Mouse (Mus musculus) right cerebral cortex, postnatal 10 days (tissue): ENCODE measurements around the gene Larp4.
A peak's percentile ranks its signal among the peaks of the same experiment; 100 is the strongest.

Experiments used
- DNase-seq, 2 experiments: peaks; one replicate each; pipeline ENCODE4 v3.0.0; 2021; ENCODE audit warnings: low spot score in 2 of 2

Larp4 gene

DNA sequence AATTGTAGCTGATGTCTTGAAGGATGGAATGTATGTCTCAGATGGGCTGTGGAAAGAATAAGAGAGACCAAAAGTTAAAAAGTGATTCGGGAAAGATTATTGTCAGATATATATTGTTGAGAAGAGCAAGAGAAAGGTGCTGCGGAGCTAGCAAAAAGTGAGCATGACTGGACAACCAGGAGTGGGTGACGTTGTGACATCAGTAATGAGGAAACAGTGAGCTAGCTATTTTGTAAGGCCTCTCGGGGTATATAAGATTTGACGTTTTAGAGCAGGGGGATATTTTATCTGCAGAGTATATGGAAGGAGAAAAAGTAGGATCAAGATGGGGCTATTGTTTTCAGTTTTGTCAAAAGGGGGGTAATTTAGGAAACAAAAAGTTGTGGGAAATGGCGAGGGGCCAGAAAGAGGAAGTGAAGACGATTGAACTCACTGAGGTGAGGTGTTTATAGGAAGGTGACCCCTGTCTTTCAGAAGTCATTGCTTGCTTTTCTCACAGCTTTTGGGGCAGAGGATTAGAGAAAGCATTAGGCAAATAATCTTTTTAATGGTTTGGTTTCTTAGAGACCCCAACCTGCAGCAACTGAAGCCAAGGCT lies 34.9 kb downstream of the Larp4 start:
- DNase-seq, result no peak

DNA sequence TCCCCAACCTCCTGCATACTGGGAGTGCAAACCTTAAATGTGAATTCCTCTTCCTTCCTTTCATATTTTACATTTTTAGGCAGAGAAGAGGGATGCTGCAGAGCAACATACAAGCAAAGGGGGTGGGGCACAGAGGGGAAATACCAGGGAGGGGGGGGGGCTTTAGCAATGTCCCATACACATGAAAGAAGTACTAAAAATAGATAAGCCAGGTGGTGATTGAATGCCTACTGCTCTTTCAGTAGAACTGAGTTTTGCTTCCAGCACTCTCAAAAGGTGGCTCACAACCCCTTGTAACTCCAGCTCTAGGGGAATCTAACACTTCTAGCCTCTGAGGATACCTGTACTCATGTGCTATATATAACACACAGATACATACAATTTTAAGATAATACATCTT lies 36.3 kb downstream of the Larp4 start:
- no peak for DNase-seq

- DNase-seq, result no peak
Measured at GRCm38 (mm10) chr15:100018280-100018899, 48.5 kb downstream of the Larp4 start.

- no peak for DNase-seq
Measured at GRCm38 (mm10) chr15:100021175-100021574, 51.3 kb downstream of the Larp4 start.

GRCm38 (mm10) chr15:100022923-100023322 lies 53.1 kb downstream of the Larp4 start:
- DNase-seq, result peak; percentile 62 to 65

GRCm38 (mm10) chr15:100025076-100025834 lies 55.4 kb downstream of the Larp4 start:
- peak; percentile 33 to 50 for DNase-seq

DNA sequence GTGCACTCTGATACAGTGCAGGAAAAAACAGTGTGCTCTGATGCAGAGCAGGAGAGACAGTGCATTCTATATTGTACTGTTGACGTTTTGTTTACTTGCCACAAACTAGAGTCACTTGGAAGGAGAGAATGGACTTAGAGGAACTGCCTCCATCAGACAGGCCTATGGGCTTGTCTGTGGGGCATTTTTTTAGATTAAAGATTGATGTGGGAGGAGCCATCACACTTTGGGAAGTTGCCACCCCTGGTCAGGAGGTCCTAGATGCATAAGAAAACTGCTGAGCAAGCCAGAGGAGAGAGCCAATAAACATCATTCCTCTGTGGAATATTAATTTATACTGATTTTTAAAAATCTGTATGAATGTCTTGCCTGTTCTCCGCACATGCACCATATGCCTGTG lies 58.3 kb downstream of the Larp4 start:
- DNase-seq, result no peak

DNA sequence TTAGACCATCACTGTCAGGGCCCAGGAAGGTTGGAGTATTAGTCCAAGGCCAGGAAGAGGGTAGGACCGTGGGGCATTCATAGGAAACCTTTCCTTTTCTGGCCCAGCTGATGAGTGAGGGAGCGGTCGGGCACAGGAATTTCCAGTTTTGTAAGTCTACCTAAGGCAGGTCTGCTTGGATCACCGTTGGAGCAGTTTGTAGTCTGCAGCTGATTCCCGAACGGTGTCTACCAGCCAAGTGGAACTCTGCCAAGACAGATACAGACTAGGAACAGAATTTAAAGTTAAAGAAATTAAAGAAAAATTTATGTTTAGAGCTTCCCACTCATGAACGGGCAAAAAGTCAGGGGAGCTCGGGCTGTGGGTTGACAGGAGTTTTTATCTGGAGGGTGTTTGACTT lies 59.6 kb downstream of the Larp4 start:
- DNase-seq, result peak; percentile 55 to 75

GRCm38 (mm10) chr15:100029900-100030299 lies 60.0 kb downstream of the Larp4 start:
- DNase-seq, result no peak

DNA sequence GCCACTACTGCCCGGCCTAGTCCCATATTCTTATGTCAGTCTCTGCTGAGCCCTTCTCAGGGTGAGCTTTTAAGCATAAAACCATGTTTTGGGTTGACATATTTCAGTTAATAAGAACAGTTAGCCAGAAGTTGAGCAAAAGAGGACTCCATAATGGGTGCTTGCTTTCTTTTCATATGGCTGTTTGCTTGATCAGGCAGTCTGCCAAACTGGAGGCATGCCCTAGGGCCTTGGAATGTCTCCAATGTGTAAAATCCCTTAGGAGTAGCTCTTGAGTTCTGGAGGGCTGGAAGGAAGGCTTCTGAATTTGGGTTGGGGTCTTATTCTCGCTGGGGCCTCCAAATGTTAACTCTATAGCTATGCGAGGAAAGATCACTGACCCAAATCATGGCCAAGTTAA lies 62.7 kb downstream of the Larp4 start:
- no peak for DNase-seq

DNA sequence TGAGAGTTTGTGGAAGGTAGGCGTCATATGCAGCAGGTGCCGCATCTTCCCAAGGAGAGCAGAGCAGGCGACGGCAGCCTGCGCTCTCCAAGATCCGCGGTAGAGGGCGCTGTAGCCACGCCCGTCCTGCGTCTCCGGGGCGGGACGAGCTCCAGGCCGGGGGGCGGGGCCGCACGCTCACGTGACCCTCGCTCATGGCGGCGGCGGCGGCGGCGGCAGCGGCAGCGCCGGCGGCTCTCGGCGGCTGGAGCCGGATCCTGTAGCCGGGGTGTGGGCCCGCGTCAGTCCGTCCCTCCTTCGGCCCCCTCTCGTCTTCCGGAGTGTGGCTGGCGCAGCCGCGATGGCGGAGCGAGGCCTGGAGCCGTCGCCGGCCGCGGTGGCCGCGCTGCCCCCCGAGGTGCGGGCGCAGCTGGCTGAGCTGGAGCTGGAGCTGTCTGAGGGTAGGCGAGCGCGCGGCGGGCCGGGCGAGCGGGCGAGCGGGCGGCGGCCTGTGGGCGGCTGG lies 68.7 kb downstream of the Larp4 start, which contains the start of gene Dip2b:
Gene Dip2b, plus strand, starts transcription at position 195 of the 502 bp plus-strand sequence.
- DNase-seq, result peak; percentile 95 to 97

DNA sequence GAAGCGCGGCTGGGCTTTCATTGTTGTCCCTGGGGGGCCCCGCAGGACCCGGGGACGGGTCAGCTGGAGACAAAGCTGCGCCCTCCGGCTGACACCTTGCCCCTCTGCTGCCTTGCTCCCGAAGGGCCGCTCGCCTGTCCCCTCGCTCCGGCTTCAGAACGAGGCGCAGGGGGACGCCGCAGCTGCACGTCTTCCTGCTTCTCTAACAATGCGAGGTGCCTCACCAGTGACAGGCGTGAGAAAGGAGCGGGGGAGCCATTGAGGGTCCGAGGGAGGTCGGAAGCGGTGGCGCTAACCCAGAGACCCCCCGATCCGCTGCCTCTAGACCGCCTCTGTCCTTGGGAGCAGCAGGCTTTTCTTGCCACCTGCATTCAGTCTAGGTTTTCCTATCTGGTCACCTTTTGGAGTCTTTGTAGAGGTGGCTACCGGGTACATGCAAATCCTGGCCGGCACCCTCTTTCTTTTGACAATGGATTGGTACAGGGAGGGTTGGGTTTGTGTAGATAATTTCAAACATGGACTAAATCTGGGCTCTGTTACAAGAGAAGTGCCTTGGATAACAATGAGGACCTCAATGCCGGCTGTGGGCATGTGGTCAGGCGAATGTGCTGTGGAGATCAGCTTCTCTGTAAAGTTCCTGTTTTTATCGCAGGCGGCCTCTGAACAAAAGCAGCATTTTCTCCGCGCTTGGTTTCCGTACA lies 69.3 kb downstream of the Larp4 start:
- DNase-seq, result peak; percentile 63

DNA sequence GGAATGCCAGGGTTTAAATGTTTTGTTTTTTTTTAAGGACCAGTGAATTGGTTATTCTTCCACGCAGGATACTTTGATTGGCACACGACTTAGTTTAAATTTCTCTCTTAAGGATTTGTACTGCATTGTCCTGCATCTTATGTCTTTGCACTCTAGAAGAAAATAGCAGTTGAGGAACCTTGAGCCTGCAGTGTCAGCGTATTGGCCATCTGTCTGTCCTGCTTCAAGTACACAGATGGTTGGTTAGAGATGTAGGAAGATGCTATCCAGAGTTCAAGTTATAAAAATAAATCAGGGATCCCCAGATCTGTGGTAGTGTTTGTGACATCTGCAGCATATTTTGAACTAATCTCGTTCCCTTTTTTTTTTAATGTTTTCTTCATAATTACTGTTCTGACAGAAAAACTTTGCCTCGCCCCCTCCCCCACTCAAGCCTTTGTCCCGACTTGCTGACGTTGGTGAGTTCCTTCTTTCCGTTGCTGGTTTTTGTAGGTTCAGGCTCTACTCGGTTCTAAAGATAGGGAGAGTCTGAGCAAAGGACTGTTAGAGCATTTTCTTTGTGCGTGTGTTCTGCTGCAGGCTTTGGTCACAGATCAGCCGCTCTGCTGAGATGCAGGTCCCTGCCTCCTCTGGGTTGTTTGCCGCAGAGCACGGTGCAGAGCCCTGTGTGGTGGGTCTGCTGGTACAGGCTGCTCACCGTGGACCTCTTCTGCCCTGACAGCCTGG lies 70.8 kb downstream of the Larp4 start:
- peak; percentile 43 to 51 for DNase-seq

DNA sequence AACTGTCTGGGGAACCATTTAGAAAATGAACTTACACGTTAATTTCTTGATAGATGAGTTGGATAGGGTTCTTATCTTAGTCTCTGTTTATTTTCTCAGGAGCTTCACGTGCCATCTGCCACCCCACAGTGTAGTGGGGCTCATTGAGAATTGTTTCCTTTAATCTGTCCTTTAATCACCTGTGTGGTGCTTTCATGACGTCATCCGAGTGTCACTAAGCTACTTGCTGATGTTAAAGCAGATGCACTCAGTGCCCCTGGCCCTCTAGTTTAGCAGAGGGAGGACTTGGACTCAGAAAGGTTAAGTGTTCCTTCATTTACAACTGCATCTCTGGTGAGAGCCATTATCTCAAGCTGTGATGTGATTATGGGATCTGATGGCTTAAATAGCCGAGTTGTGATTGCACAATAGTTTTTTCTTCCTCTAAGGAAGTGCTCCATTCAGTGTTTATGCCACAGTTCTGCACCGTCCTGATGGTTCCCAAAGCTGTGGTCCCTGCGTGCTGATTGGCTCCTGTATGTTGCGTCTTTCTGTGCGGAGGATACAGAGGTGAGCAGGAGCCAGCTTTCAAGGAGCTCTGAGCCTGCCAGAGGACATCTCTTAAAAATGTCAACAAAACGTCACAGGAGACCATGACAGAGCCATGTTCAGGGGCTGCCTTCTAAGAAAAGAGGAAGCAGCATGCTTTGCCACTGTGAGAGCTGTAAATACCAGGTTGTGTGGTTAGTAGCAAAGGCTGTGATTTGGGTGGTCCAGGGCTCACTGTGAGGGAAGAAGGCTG lies 71.6 kb downstream of the Larp4 start:
- no peak for DNase-seq

DNA sequence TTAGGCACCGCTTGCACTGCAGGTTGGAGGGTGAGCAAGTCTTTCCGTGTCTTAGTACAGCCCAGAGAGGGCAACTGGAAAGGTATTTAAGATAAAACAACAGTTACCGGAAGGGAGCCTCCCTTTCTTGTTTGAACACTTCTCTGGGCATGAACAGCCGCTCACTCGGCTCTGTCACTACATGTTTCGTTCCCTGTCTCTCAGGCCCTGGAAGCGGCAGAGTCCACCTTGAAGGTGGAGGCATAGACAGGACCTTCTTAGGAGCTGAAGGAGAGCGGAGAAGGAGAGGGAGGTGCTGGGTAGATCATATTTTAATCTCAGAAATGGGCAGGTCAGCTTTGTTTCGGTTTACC lies 72.2 kb downstream of the Larp4 start:
- DNase-seq, result no peak

- no peak for DNase-seq
Measured at GRCm38 (mm10) chr15:100045576-100045975, 75.7 kb downstream of the Larp4 start.

GRCm38 (mm10) chr15:100049496-100050087 lies 79.7 kb downstream of the Larp4 start:
- no peak for DNase-seq

DNA sequence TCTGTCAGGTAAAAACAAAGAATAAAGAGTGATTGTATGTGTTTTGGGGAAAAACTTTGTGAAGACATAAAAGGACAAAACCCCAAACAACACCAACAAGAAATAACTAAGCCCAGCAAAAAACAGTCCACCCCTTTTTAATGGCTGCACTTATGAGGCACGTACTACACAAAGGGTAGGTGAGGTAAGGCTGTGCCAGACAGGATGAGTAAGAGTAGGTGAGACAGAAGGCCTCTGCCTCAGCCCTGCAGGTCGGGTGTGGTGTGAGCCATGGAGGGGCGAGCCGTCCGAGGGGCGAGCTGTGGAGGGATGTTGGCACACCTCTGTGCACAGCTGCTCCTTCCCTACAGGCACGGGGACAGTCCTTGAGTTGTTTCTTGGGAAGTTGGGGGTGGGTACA lies 81.1 kb downstream of the Larp4 start:
- DNase-seq, result no peak

DNA sequence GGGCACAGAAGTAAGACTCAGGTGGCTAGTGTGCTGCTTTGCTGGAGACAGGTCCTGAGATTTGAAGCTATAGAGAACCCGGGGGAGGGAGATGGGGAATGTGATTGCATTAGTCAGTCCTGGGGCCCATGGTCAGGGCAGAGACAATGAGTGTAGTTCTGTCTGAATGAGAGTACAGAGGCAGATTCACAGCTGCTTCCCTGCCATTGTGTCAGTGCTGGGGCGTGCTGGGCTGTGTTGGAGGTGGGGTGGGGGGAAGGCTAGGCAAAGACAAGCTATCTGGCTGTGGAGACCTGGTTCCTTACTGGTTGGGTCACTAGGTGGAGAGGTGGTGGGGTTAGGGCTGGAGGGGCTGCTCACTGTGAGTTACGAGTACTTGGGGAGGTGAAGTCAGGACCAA lies 82.9 kb downstream of the Larp4 start:
- DNase-seq, result no peak

DNA sequence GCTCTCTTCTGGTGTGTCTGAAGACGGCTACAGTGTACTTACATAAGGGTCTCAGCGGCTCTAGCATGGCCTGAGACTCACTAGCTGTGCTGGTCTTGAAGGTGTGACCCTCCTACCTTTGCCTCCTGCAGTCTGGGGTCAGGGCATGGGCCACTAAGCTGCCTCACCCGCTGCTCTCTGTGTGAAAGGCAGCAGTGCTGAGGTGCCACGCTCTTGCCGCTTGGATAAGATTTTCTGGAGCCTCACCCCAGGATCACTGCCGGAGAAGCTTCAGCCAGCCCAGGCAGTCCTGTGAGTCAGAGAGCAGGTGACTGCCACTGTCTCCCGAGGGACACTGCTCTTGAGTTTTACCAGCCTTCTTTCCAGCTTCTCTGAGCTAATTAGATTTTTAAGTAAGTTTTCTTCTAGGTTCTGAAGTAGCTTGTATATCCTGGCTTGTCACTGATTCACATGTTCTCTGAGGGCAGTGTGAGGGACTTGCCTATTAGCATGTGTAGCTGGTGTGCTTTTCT lies 86.6 kb downstream of the Larp4 start:
- DNase-seq, result no peak
